Mouse (Mus musculus): ENCODE data around the gene Kcna7. TPM values are rescaled to one million over a fixed set of nuclear protein-coding genes. Genes with fewer than 3 reads are reported as not detected.
"Not testable (repeated sequence)": the region's sequence is repeated elsewhere in the genome, so short reads cannot be mapped to it uniquely, and the experiment has no call there.

The Kcna7 gene
- polyA plus RNA-seq, 1 experiment from 2014 or later, result not detected

- H3K9ac ChIP-seq (replicated peaks), result no peak overlapping the region
- no peaks in the 10 kb centered on the region for H3K27me3 ChIP-seq (ENCODE audit: insufficient read depth, low read length)
- H3K27ac ChIP-seq (ENCODE audit: low read depth), result no peak overlapping the region
- 0 out of 2 replicates have a peak, but pooled peaks have one; percentile 28 for TF ChIP-seq CTCF (IDR thresholded peaks at IDR 0.05; ENCODE audit: low read depth)
- TF ChIP-seq EP300 (IDR thresholded peaks at IDR 0.05; ENCODE audit: low read depth), result no peak
- no peak for DNase-seq
- peaks cover 97% of the 10 kb centered on the region for H3K36me3 ChIP-seq (replicated peaks; ENCODE audit: insufficient read depth, low read length)
- ATAC-seq, result no peak
- WGBS (ENCODE audit: insufficient replicate concordance), result 87% methylated on average over 3 of the region's 3 CpGs
- H3K4me3 ChIP-seq (ENCODE audit: low read depth, low read length), result no peak overlapping the region
- no peaks in the 10 kb centered on the region for H3K4me1 ChIP-seq (ENCODE audit: insufficient read depth)
- H3K9me3 ChIP-seq (ENCODE audit: low read length), result no peaks in the 10 kb centered on the region
- no peak overlapping the region for H3K4me2 ChIP-seq (ENCODE audit: low read depth, low read length)
These were observed 19.4 kb upstream of the Kcna7 start for GRCm38 (mm10) chr7:45386077-45386476.

GRCm38 (mm10) chr7:45395129-45395541 lies 10.3 kb upstream of the Kcna7 start:
- TF ChIP-seq CTCF (IDR thresholded peaks at IDR 0.05; ENCODE audit: low read depth) (no peak), EP300 (IDR thresholded peaks at IDR 0.05; ENCODE audit: low read depth) (0 out of 2 replicates have a peak, but pooled peaks have one; percentile 10)
- no peaks in the 10 kb centered on the region for H3K9me3 ChIP-seq (ENCODE audit: low read length)
- H3K36me3 ChIP-seq (replicated peaks; ENCODE audit: insufficient read depth, low read length), result peaks cover 32% of the 10 kb centered on the region
- ATAC-seq (peak; percentile 67), DNase-seq (no peak)
- 0% methylated on average over 19 of the region's 20 CpGs for WGBS (ENCODE audit: insufficient replicate concordance)
- no peaks in the 10 kb centered on the region for H3K27me3 ChIP-seq (ENCODE audit: insufficient read depth, low read length)
- H3K4me2 ChIP-seq (ENCODE audit: low read depth, low read length), result peak overlapping the region; percentile 92
- H3K27ac ChIP-seq (ENCODE audit: low read depth), result peak overlapping the region; percentile 96
- peak overlapping the region; percentile 86 for H3K4me3 ChIP-seq (ENCODE audit: low read depth, low read length)
- H3K4me1 ChIP-seq (ENCODE audit: insufficient read depth), result peaks cover 16% of the 10 kb centered on the region
- peak overlapping the region; percentile 94 for H3K9ac ChIP-seq (replicated peaks)

- ATAC-seq (peak; percentile 97), DNase-seq (peak; percentile 100)
- Histone ChIP-seq H3K9ac (replicated peaks) (peak within 1 kb of the TSS; percentile 94), H3K4me3 (ENCODE audit: low read depth, low read length) (peak within 1 kb of the TSS; percentile 86), H3K27ac (ENCODE audit: low read depth) (peak within 1 kb of the TSS; percentile 96), H3K27me3 (ENCODE audit: insufficient read depth, low read length) (no peaks in the 10 kb centered on the region), H3K4me2 (ENCODE audit: low read depth, low read length) (peak within 1 kb of the TSS; percentile 92), H3K4me1 (ENCODE audit: insufficient read depth) (peaks cover 16% of the 10 kb centered on the region), H3K9me3 (ENCODE audit: low read length) (no peaks in the 10 kb centered on the region), H3K36me3 (replicated peaks; ENCODE audit: insufficient read depth, low read length) (peaks cover 25% of the 10 kb centered on the region)
- WGBS (ENCODE audit: insufficient replicate concordance), result under 1% methylated on average over 60 of the region's 60 CpGs
- no peak for TF ChIP-seq EP300 (IDR thresholded peaks at IDR 0.05; ENCODE audit: low read depth)
These were observed 9.7 kb upstream of the Kcna7 start, which contains the start of gene Snrnp70 for GRCm38 (mm10) chr7:45395578-45396336. Snrnp70 (minus strand) TSS chr7:45395742.

- H3K27me3 ChIP-seq (ENCODE audit: insufficient read depth, low read length); DNase-seq; H3K9me3 ChIP-seq (ENCODE audit: low read length): not testable (repeated sequence)
- Histone ChIP-seq H3K4me1 (ENCODE audit: insufficient read depth) (peaks cover 16% of the 10 kb centered on the region), H3K9ac (replicated peaks) (peak overlapping the region; percentile 51; the same call in 1 of the 2 replicates), H3K27ac (ENCODE audit: low read depth) (peak overlapping the region; percentile 66), H3K4me3 (ENCODE audit: low read depth, low read length) (peak overlapping the region; percentile 55), H3K4me2 (ENCODE audit: low read depth, low read length) (peak overlapping the region; percentile 66), H3K36me3 (replicated peaks; ENCODE audit: insufficient read depth, low read length) (peaks cover 22% of the 10 kb centered on the region)
- WGBS (ENCODE audit: insufficient replicate concordance), result 0% methylated on average over 3 of the region's 3 CpGs
- peak; percentile 42 for TF ChIP-seq CTCF (IDR thresholded peaks at IDR 0.05; ENCODE audit: low read depth)
- peak; percentile 49 for ATAC-seq
These were observed 9.1 kb upstream of the Kcna7 start for GRCm38 (mm10) chr7:45396337-45396775.

- no peak overlapping the region for H3K4me2 ChIP-seq (ENCODE audit: low read depth, low read length)
These were observed 8.7 kb upstream of the Kcna7 start for GRCm38 (mm10) chr7:45396787-45397186.

GRCm38 (mm10) chr7:45401521-45402085 lies 3.9 kb upstream of the Kcna7 start:
- Histone ChIP-seq H3K27ac (ENCODE audit: low read depth) (no peak overlapping the region), H3K4me1 (ENCODE audit: insufficient read depth) (peaks cover 8% of the 10 kb centered on the region), H3K36me3 (replicated peaks; ENCODE audit: insufficient read depth, low read length) (no peaks in the 10 kb centered on the region), H3K9ac (replicated peaks) (no peak overlapping the region; the same call in 1 of the 2 replicates), H3K4me2 (ENCODE audit: low read depth, low read length) (no peak overlapping the region), H3K4me3 (ENCODE audit: low read depth, low read length) (no peak overlapping the region), H3K9me3 (ENCODE audit: low read length) (no peaks in the 10 kb centered on the region), H3K27me3 (ENCODE audit: insufficient read depth, low read length) (peaks cover 16% of the 10 kb centered on the region)
- DNase-seq, result no peak
- no peak for ATAC-seq
- TF ChIP-seq CTCF (IDR thresholded peaks at IDR 0.05; ENCODE audit: low read depth) (no peak), EP300 (IDR thresholded peaks at IDR 0.05; ENCODE audit: low read depth) (no peak)
- 77% methylated on average over 10 of the region's 10 CpGs for WGBS (ENCODE audit: insufficient replicate concordance)

More at GRCm38 (mm10) chr7:45396787-45397186, 8.7 kb upstream of the Kcna7 start:
- 60% methylated on average over 2 of the region's 2 CpGs for WGBS (ENCODE audit: insufficient replicate concordance)
- Histone ChIP-seq H3K27ac (ENCODE audit: low read depth) (no peak overlapping the region), H3K36me3 (replicated peaks; ENCODE audit: insufficient read depth, low read length) (peaks cover 18% of the 10 kb centered on the region), H3K4me3 (ENCODE audit: low read depth, low read length) (no peak overlapping the region), H3K9me3 (ENCODE audit: low read length) (no peaks in the 10 kb centered on the region), H3K9ac (replicated peaks) (no peak overlapping the region), H3K4me1 (ENCODE audit: insufficient read depth) (peaks cover 16% of the 10 kb centered on the region), H3K27me3 (ENCODE audit: insufficient read depth, low read length) (no peaks in the 10 kb centered on the region)
- no peak for ATAC-seq
- no peak for TF ChIP-seq EP300 (IDR thresholded peaks at IDR 0.05; ENCODE audit: low read depth)
- TF ChIP-seq CTCF (IDR thresholded peaks at IDR 0.05; ENCODE audit: low read depth), result no peak
- DNase-seq, result no peak
